Mouse (Mus musculus): ENCODE measurements around the gene Tbcc. TPM values are rescaled to one million over a fixed set of nuclear protein-coding genes. Genes with fewer than 3 reads are reported as not detected.
A peak's percentile ranks its signal among the peaks of the same experiment; 100 is the strongest.

Tbcc gene
- polyA plus RNA-seq, 1 experiment: 46.8 TPM

- Histone ChIP-seq H3ac (ENCODE audit: control insufficient read depth, insufficient read length, low read depth) (no peak overlapping the region), H3K79me3 (ENCODE audit: low read depth) (peaks cover 8% of the 10 kb centered on the region), H3K79me2 (ENCODE audit: control insufficient read depth, insufficient read depth) (peaks cover 14% of the 10 kb centered on the region), H3K27me3 (ENCODE audit: control insufficient read depth, insufficient read depth, insufficient read length) (no peaks in the 10 kb centered on the region), H3K36me3 (ENCODE audit: control insufficient read depth, insufficient read depth) (peaks cover 4% of the 10 kb centered on the region), H3K4me3 (ENCODE audit: insufficient read depth, poor library complexity, severe bottlenecking) (no peak overlapping the region)
- TF ChIP-seq CTCF (IDR thresholded peaks at IDR 0.05; ENCODE audit: control insufficient read depth, insufficient read depth, insufficient read length) (no peak), FOSL1 (IDR thresholded peaks at IDR 0.05; ENCODE audit: insufficient read depth, low read length, poor library complexity, severe bottlenecking) (no peak), CEBPB (IDR thresholded peaks at IDR 0.05; ENCODE audit: low read depth) (no peak)
Observed at GRCm38 (mm10) chr17:46897221-46897950, 6.9 kb downstream of the Tbcc start.

- Histone ChIP-seq H3K79me3 (ENCODE audit: low read depth) (no peaks in the 10 kb centered on the region), H3K36me3 (ENCODE audit: control insufficient read depth, insufficient read depth) (no peaks in the 10 kb centered on the region), H3K79me2 (ENCODE audit: control insufficient read depth, insufficient read depth) (no peaks in the 10 kb centered on the region), H3K4me3 (ENCODE audit: insufficient read depth, poor library complexity, severe bottlenecking) (no peak overlapping the region), H3K27me3 (ENCODE audit: control insufficient read depth, insufficient read depth, insufficient read length) (no peaks in the 10 kb centered on the region), H3ac (ENCODE audit: control insufficient read depth, insufficient read length, low read depth) (no peak overlapping the region)
- TF ChIP-seq USF1 (IDR thresholded peaks at IDR 0.05; ENCODE audit: low read depth): no peak
- TF ChIP-seq FOSL1 (IDR thresholded peaks at IDR 0.05; ENCODE audit: insufficient read depth, low read length, poor library complexity, severe bottlenecking): no peak
- TF ChIP-seq CTCF (IDR thresholded peaks at IDR 0.05; ENCODE audit: control insufficient read depth, insufficient read depth, insufficient read length): no peak
- no peak for TF ChIP-seq CEBPB (IDR thresholded peaks at IDR 0.05; ENCODE audit: low read depth)
- TF ChIP-seq MYOD1 (IDR thresholded peaks at IDR 0.05; ENCODE audit: control insufficient read depth, insufficient read length, low read depth): no peak
- TF ChIP-seq MYOG (IDR thresholded peaks at IDR 0.05; ENCODE audit: control insufficient read depth, extremely low read depth, insufficient read length): no peak
- no peak for TF ChIP-seq MAX (IDR thresholded peaks at IDR 0.05)
Observed at GRCm38 (mm10) chr17:46900941-46901340, 10.5 kb downstream of the Tbcc start.

GRCm38 (mm10) chr17:46903876-46904490 is 13.5 kb downstream of the Tbcc start:
- Histone ChIP-seq H3K79me2 (ENCODE audit: control insufficient read depth, insufficient read depth) (no peaks in the 10 kb centered on the region), H3K27me3 (ENCODE audit: control insufficient read depth, insufficient read depth, insufficient read length) (no peaks in the 10 kb centered on the region), H3K79me3 (ENCODE audit: low read depth) (no peaks in the 10 kb centered on the region), H3K36me3 (ENCODE audit: control insufficient read depth, insufficient read depth) (no peaks in the 10 kb centered on the region), H3K4me3 (ENCODE audit: insufficient read depth, poor library complexity, severe bottlenecking) (no peak overlapping the region), H3ac (ENCODE audit: control insufficient read depth, insufficient read length, low read depth) (no peak overlapping the region)
- TF ChIP-seq MYOD1 (IDR thresholded peaks at IDR 0.05; ENCODE audit: control insufficient read depth, insufficient read length, low read depth) (no peak), MYOG (IDR thresholded peaks at IDR 0.05; ENCODE audit: control insufficient read depth, extremely low read depth, insufficient read length) (no peak), CEBPB (IDR thresholded peaks at IDR 0.05; ENCODE audit: low read depth) (no peak), MAX (IDR thresholded peaks at IDR 0.05) (no peak), USF1 (IDR thresholded peaks at IDR 0.05; ENCODE audit: low read depth) (no peak), CTCF (IDR thresholded peaks at IDR 0.05; ENCODE audit: control insufficient read depth, insufficient read depth, insufficient read length) (peak; percentile 70), FOSL1 (IDR thresholded peaks at IDR 0.05; ENCODE audit: insufficient read depth, low read length, poor library complexity, severe bottlenecking) (no peak)

- H3K27me3 ChIP-seq (ENCODE audit: control insufficient read depth, insufficient read depth, insufficient read length): no peaks in the 10 kb centered on the region
- H3K79me3 ChIP-seq (ENCODE audit: low read depth): no peaks in the 10 kb centered on the region
- TF ChIP-seq MAX (IDR thresholded peaks at IDR 0.05): no peak
- no peak for TF ChIP-seq USF1 (IDR thresholded peaks at IDR 0.05; ENCODE audit: low read depth)
- TF ChIP-seq CEBPB (IDR thresholded peaks at IDR 0.05; ENCODE audit: low read depth): no peak
- TF ChIP-seq MYOD1 (IDR thresholded peaks at IDR 0.05; ENCODE audit: control insufficient read depth, insufficient read length, low read depth): no peak
- TF ChIP-seq MYOG (IDR thresholded peaks at IDR 0.05; ENCODE audit: control insufficient read depth, extremely low read depth, insufficient read length): no peak
- no peak for TF ChIP-seq CTCF (IDR thresholded peaks at IDR 0.05; ENCODE audit: control insufficient read depth, insufficient read depth, insufficient read length)
- TF ChIP-seq FOSL1 (IDR thresholded peaks at IDR 0.05; ENCODE audit: insufficient read depth, low read length, poor library complexity, severe bottlenecking): no peak
Observed at GRCm38 (mm10) chr17:46910186-46910585, 19.7 kb downstream of the Tbcc start, which contains the start of gene Prph2. Prph2 (plus strand) TSS chr17:46910459.

GRCm38 (mm10) chr17:46912331-46912730 is 21.8 kb downstream of the Tbcc start:
- Histone ChIP-seq H3ac (ENCODE audit: control insufficient read depth, insufficient read length, low read depth) (peak overlapping the region; percentile 37), H3K79me2 (ENCODE audit: control insufficient read depth, insufficient read depth) (no peaks in the 10 kb centered on the region)

More at GRCm38 (mm10) chr17:46910186-46910585, 19.7 kb downstream of the Tbcc start, which contains the start of gene Prph2:
- no peaks in the 10 kb centered on the region for H3K36me3 ChIP-seq (ENCODE audit: control insufficient read depth, insufficient read depth)
- H3K79me2 ChIP-seq (ENCODE audit: control insufficient read depth, insufficient read depth): no peaks in the 10 kb centered on the region
- no peak within 1 kb of the TSS for H3ac ChIP-seq (ENCODE audit: control insufficient read depth, insufficient read length, low read depth)
- H3K4me3 ChIP-seq (ENCODE audit: insufficient read depth, poor library complexity, severe bottlenecking): no peak within 1 kb of the TSS

More at GRCm38 (mm10) chr17:46912331-46912730, 21.8 kb downstream of the Tbcc start:
- H3K36me3 ChIP-seq (ENCODE audit: control insufficient read depth, insufficient read depth): no peaks in the 10 kb centered on the region
- no peak overlapping the region for H3K4me3 ChIP-seq (ENCODE audit: insufficient read depth, poor library complexity, severe bottlenecking)
- no peaks in the 10 kb centered on the region for H3K79me3 ChIP-seq (ENCODE audit: low read depth)
- no peaks in the 10 kb centered on the region for H3K27me3 ChIP-seq (ENCODE audit: control insufficient read depth, insufficient read depth, insufficient read length)
- TF ChIP-seq MYOG (IDR thresholded peaks at IDR 0.05; ENCODE audit: control insufficient read depth, extremely low read depth, insufficient read length) (no peak), CTCF (IDR thresholded peaks at IDR 0.05; ENCODE audit: control insufficient read depth, insufficient read depth, insufficient read length) (no peak), USF1 (IDR thresholded peaks at IDR 0.05; ENCODE audit: low read depth) (no peak), MYOD1 (IDR thresholded peaks at IDR 0.05; ENCODE audit: control insufficient read depth, insufficient read length, low read depth) (no peak), FOSL1 (IDR thresholded peaks at IDR 0.05; ENCODE audit: insufficient read depth, low read length, poor library complexity, severe bottlenecking) (no peak), MAX (IDR thresholded peaks at IDR 0.05) (no peak), CEBPB (IDR thresholded peaks at IDR 0.05; ENCODE audit: low read depth) (no peak)
